Mouse (Mus musculus) thymus, postnatal 0 days (tissue): Measurements from ENCODE around the gene Stom. TPM values are rescaled to one million over a fixed set of nuclear protein-coding genes. Genes with fewer than 3 reads are reported as not detected.

Experiments used
- DNase-seq: peaks from one replicate; pipeline ENCODE4 v3.0.0-alpha.2; 2015; ENCODE audit warnings: low spot score
- polyA plus RNA-seq: library from polyadenylated mRNA; unstranded; fragments of >200 nt; fragmentation: Nextera tagmentation; extraction: Ambion mirVana; gene quantifications from 2 replicates; pipeline ENCODE4 v1.2.1, GENCODE M21; 2015

Stom gene
- polyA plus RNA-seq, 1 experiment from 2014 or later, result 16.5 TPM

- no peak for DNase-seq
Observed at GRCm38 (mm10) chr2:35320399-35320798, 16.4 kb downstream of the Stom start.

GRCm38 (mm10) chr2:35318405-35318804 lies 18.4 kb downstream of the Stom start:
- DNase-seq, result no peak

- no peak for DNase-seq
Observed at GRCm38 (mm10) chr2:35317604-35318003, 19.2 kb downstream of the Stom start.

- no peak for DNase-seq
Observed at GRCm38 (mm10) chr2:35314300-35314699, 22.5 kb downstream of the Stom start.

GRCm38 (mm10) chr2:35309906-35310493 lies 26.8 kb downstream of the Stom start:
- DNase-seq, result no peak

GRCm38 (mm10) chr2:35308166-35308565 lies 28.6 kb downstream of the Stom start:
- DNase-seq, result no peak

GRCm38 (mm10) chr2:35302049-35302885 lies 34.5 kb downstream of the Stom start:
- no peak for DNase-seq

GRCm38 (mm10) chr2:35299437-35299836 lies 37.3 kb downstream of the Stom start:
- DNase-seq, result no peak

- peak; percentile 85 for DNase-seq
Observed at GRCm38 (mm10) chr2:35297703-35298332, 39.0 kb downstream of the Stom start.

- DNase-seq, result no peak
Observed at GRCm38 (mm10) chr2:35293291-35293690, 43.5 kb downstream of the Stom start.

GRCm38 (mm10) chr2:35292700-35293099 lies 44.1 kb downstream of the Stom start:
- DNase-seq, result no peak

GRCm38 (mm10) chr2:35291856-35292255 lies 44.9 kb downstream of the Stom start:
- DNase-seq, result peak; percentile 61

GRCm38 (mm10) chr2:35288758-35289635 lies 47.8 kb downstream of the Stom start:
- peak; percentile 79 for DNase-seq

GRCm38 (mm10) chr2:35287017-35287620 lies 49.7 kb downstream of the Stom start:
- no peak for DNase-seq

- DNase-seq, result no peak
Observed at GRCm38 (mm10) chr2:35285209-35285608, 51.6 kb downstream of the Stom start.

- DNase-seq, result no peak
Observed at GRCm38 (mm10) chr2:35283997-35284396, 52.8 kb downstream of the Stom start.

- DNase-seq, result no peak
Observed at GRCm38 (mm10) chr2:35282214-35282613, 54.6 kb downstream of the Stom start.

- DNase-seq, result no peak
Observed at GRCm38 (mm10) chr2:35280001-35280400, 56.8 kb downstream of the Stom start.

GRCm38 (mm10) chr2:35278371-35279210 lies 58.2 kb downstream of the Stom start:
- DNase-seq, result no peak

GRCm38 (mm10) chr2:35277686-35278085 lies 59.1 kb downstream of the Stom start:
- DNase-seq, result no peak
